27 mouse cellular contexts compared by ENCODE assay signal in genomic region chr14:34544545-34544944, GRCm38 (mm10). TPM values are rescaled to one million over a fixed set of nuclear protein-coding genes. Genes with fewer than 3 reads are reported as not detected.
DNase-seq lines count a peak whose midpoint lies in the region; ATAC-seq lines count a peak whose summit lies in the region.
"Had no signal": no experiment of that assay in that cellular context is flagged by ENCODE, and none has a peak within 500 bp of the region (broad histone marks: within the 10 kb centered on the region; RNA-seq: fewer than 3 reads in every experiment).

No protein-coding gene starts in this region.

- H3K9ac ChIP-seq in heart, embryonic 16.5 days (ENCODE audit: low read length), result no peak overlapping the region; the same call in 1 of the 2 replicates
- H3K9ac ChIP-seq in stomach, embryonic 14.5 days (replicated peaks; ENCODE audit: low read depth, low read length), result no peak overlapping the region
- H3K9ac ChIP-seq: forebrain, embryonic 15.5 days; hindbrain, embryonic 14.5 days; kidney, embryonic 15.5 days; limb, embryonic 12.5 days; liver, embryonic 13.5 days; lung, embryonic 14.5 days; midbrain, embryonic 12.5 days had no signal

- peak overlapping the region; percentile 75 for H3K27ac ChIP-seq in heart, embryonic 10.5 days
- H3K27ac ChIP-seq in heart, embryonic 16.5 days (ENCODE audit: low read length), result peak overlapping the region; percentile 95
- H3K27ac ChIP-seq in stomach, embryonic 14.5 days (ENCODE audit: low read length), result peak overlapping the region; percentile 23; the same call in 1 of the 2 replicates
- H3K27ac ChIP-seq: forebrain, embryonic 15.5 days; hindbrain, embryonic 14.5 days; limb, embryonic 12.5 days; liver, embryonic 13.5 days; midbrain, embryonic 12.5 days had no signal

- H3K9me3 ChIP-seq in heart, embryonic 10.5 days, result no peaks in the 10 kb centered on the region
- no peaks in the 10 kb centered on the region for H3K9me3 ChIP-seq in heart, embryonic 16.5 days (replicated peaks; ENCODE audit: control insufficient read depth, low read length)
- no peaks in the 10 kb centered on the region for H3K9me3 ChIP-seq in stomach, embryonic 14.5 days (ENCODE audit: control insufficient read depth, low read depth, low read length)
- H3K9me3 ChIP-seq: forebrain, embryonic 15.5 days; kidney, embryonic 15.5 days; limb, embryonic 12.5 days; liver, embryonic 13.5 days; midbrain, embryonic 12.5 days had no signal

- DNase-seq in heart, adult 11 months, result peak; percentile 97
- no peak for DNase-seq in heart, postnatal 36 days
- DNase-seq in heart, embryonic 10.5 days (ENCODE audit: low spot score), result no peak
- no peak for DNase-seq in spleen, adult 18-20 months
- DNase-seq in natural killer cell, adult 2 months (ENCODE audit: low spot score in 2 of 2), result no peak
- DNase-seq in right cerebral cortex, postnatal 10 days (ENCODE audit: low spot score in 2 of 2), result no peak
- DNase-seq: adrenal gland, postnatal 10 days; cerebellum, adult 9-10 months; gastrocnemius, postnatal 14 days; kidney, postnatal 36 days; liver, embryonic 13.5 days; lung, embryonic 14.5 days; right cerebral cortex, postnatal 25 days had no signal

- H3K27me3 ChIP-seq in heart, embryonic 10.5 days (ENCODE audit: insufficient read depth, poor library complexity, severe bottlenecking), result peaks cover 5% of the 10 kb centered on the region; the same call in 1 of the 2 replicates
- no peaks in the 10 kb centered on the region for H3K27me3 ChIP-seq in heart, embryonic 16.5 days (ENCODE audit: control insufficient read depth, insufficient read depth, low read length)
- no peaks in the 10 kb centered on the region for H3K27me3 ChIP-seq in stomach, embryonic 14.5 days (ENCODE audit: control insufficient read depth, insufficient read depth, low read length)
- H3K27me3 ChIP-seq: forebrain, embryonic 15.5 days had no signal

- no peak overlapping the region; the same call in 1 of the 2 replicates for H3K4me2 ChIP-seq in heart, embryonic 16.5 days (ENCODE audit: low read depth, low read length)
- no peak overlapping the region for H3K4me2 ChIP-seq in stomach, embryonic 14.5 days (replicated peaks; ENCODE audit: low read depth, low read length)
- H3K4me2 ChIP-seq: forebrain, embryonic 15.5 days; hindbrain, embryonic 14.5 days; kidney, embryonic 15.5 days; limb, embryonic 12.5 days; liver, embryonic 13.5 days; lung, embryonic 14.5 days; midbrain, embryonic 12.5 days had no signal

- H3K36me3 ChIP-seq in heart, embryonic 10.5 days, result peaks cover 54% of the 10 kb centered on the region
- peaks cover 21% of the 10 kb centered on the region for H3K36me3 ChIP-seq in heart, embryonic 16.5 days (ENCODE audit: control insufficient read depth, insufficient read depth)
- no peaks in the 10 kb centered on the region for H3K36me3 ChIP-seq in stomach, embryonic 14.5 days (ENCODE audit: control insufficient read depth, insufficient read depth, low read length)
- H3K36me3 ChIP-seq: forebrain, embryonic 15.5 days; kidney, embryonic 15.5 days; limb, embryonic 12.5 days; liver, embryonic 13.5 days; midbrain, embryonic 12.5 days had no signal

- no peak overlapping the region for H3K4me3 ChIP-seq in heart, embryonic 10.5 days
- H3K4me3 ChIP-seq in heart, embryonic 16.5 days (ENCODE audit: low read length), result no peak overlapping the region
- no peak overlapping the region for H3K4me3 ChIP-seq in stomach, embryonic 14.5 days (ENCODE audit: low read depth, low read length)
- H3K4me3 ChIP-seq: forebrain, embryonic 15.5 days; kidney, embryonic 15.5 days; limb, embryonic 12.5 days; liver, embryonic 13.5 days; midbrain, embryonic 12.5 days had no signal

- ATAC-seq in heart, embryonic 16.5 days (replicated peaks; ENCODE audit: extremely low read depth, insufficient read depth, low FRiP score), result peak; percentile 74
- no peak for ATAC-seq in stomach, embryonic 14.5 days (ENCODE audit: insufficient number of reproducible peaks, insufficient read depth, low FRiP score, low read depth)
- ATAC-seq: forebrain, embryonic 15.5 days; inflammation-experienced regulatory T-cells, adult 6 months had no signal

- intact Hi-C loops in heart, postnatal 36 days (cut with DNase I), result no loop called here

- 42% methylated on average over 2 of the region's 2 CpGs for WGBS in heart, embryonic 10.5 days
- WGBS in heart, embryonic 16.5 days, result 35% methylated on average over 2 of the region's 2 CpGs
- WGBS in stomach, embryonic 14.5 days, result 56% methylated on average over 2 of the region's 2 CpGs

- H3K4me1 ChIP-seq in heart, embryonic 10.5 days, result peaks cover 68% of the 10 kb centered on the region
- peaks cover 54% of the 10 kb centered on the region for H3K4me1 ChIP-seq in heart, embryonic 16.5 days (ENCODE audit: control insufficient read depth, insufficient read depth, low read length)
- peaks cover 8% of the 10 kb centered on the region; the same call in 1 of the 2 replicates for H3K4me1 ChIP-seq in stomach, embryonic 14.5 days (ENCODE audit: control insufficient read depth, insufficient read depth, low read length)

RNA-seq across cellular contexts. Expression of gene 9230112D13Rik, which starts 21.9 kb away (rescaled TPM):
- not detected for total RNA-seq in heart, postnatal 36 days (2021)
- polyA plus RNA-seq in heart, embryonic 10.5 days (2016; fragmentation: Nextera tagmentation; extraction: Ambion mirVana), result not detected in 2 replicates
- not detected in 2 replicates for polyA plus RNA-seq in heart, embryonic 16.5 days (2015; fragmentation: Nextera tagmentation; extraction: Ambion mirVana)
- not detected in 2 replicates for polyA plus RNA-seq in stomach, embryonic 14.5 days (2014; fragmentation: Nextera tagmentation; extraction: Ambion mirVana)
- total RNA-seq: adrenal gland, postnatal 10 days; gastrocnemius, postnatal 14 days; heart, postnatal 14 days; left cerebral cortex, postnatal 14 days; megakaryocyte, adult 5-6 weeks had no signal
- polyA plus RNA-seq: embryonic facial prominence, embryonic 14.5 days; forebrain, embryonic 15.5 days; hindbrain, embryonic 14.5 days; inflammation-experienced regulatory T-cells, adult 6 months; kidney, embryonic 15.5 days; limb, embryonic 12.5 days; liver, embryonic 13.5 days; lung, embryonic 14.5 days; midbrain, embryonic 12.5 days; neural tube, embryonic 11.5 days; thymus, postnatal 0 days had no signal

RNA-seq across cellular contexts. Expression of gene Bmpr1a, which starts 41.4 kb away (rescaled TPM):
- total RNA-seq in heart, postnatal 36 days (2021), result 10 to 100 TPM; 60.5 to 71.4 TPM
- 48.0 and 48.9 TPM in 2 replicates for polyA plus RNA-seq in heart, embryonic 10.5 days (2016; fragmentation: Nextera tagmentation; extraction: Ambion mirVana)
- 27.8 and 36.4 TPM in 2 replicates for polyA plus RNA-seq in heart, embryonic 16.5 days (2015; fragmentation: Nextera tagmentation; extraction: Ambion mirVana)
- polyA plus RNA-seq in stomach, embryonic 14.5 days (2014; fragmentation: Nextera tagmentation; extraction: Ambion mirVana), result 62.8 and 74.7 TPM in 2 replicates

RNA-seq across cellular contexts. Expression of gene Ldb3, which starts 43.9 kb away (rescaled TPM):
- 100 to 1,000 TPM; 988 to 990 TPM for total RNA-seq in heart, postnatal 36 days (2021)
- polyA plus RNA-seq in heart, embryonic 10.5 days (2016; fragmentation: Nextera tagmentation; extraction: Ambion mirVana), result 136 and 219 TPM in 2 replicates
- 356 and 369 TPM in 2 replicates for polyA plus RNA-seq in heart, embryonic 16.5 days (2015; fragmentation: Nextera tagmentation; extraction: Ambion mirVana)
- 1.3 and 1.8 TPM in 2 replicates for polyA plus RNA-seq in stomach, embryonic 14.5 days (2014; fragmentation: Nextera tagmentation; extraction: Ambion mirVana)
- total RNA-seq: megakaryocyte, adult 5-6 weeks had no signal
- polyA plus RNA-seq: inflammation-experienced regulatory T-cells, adult 6 months had no signal

RNA-seq across cellular contexts. Expression of gene Opn4, which starts 55.4 kb away (rescaled TPM):
- total RNA-seq in heart, postnatal 36 days (2021), result 1 to 10 TPM; 2.2 to 3.1 TPM
- polyA plus RNA-seq in heart, embryonic 10.5 days (2016; fragmentation: Nextera tagmentation; extraction: Ambion mirVana), result 4.1 and 5.9 TPM in 2 replicates
- polyA plus RNA-seq in heart, embryonic 16.5 days (2015; fragmentation: Nextera tagmentation; extraction: Ambion mirVana), result 6.8 and 8.5 TPM in 2 replicates
- not detected in 2 replicates for polyA plus RNA-seq in stomach, embryonic 14.5 days (2014; fragmentation: Nextera tagmentation; extraction: Ambion mirVana)
- total RNA-seq: adrenal gland, postnatal 10 days; gastrocnemius, postnatal 14 days; left cerebral cortex, postnatal 14 days; megakaryocyte, adult 5-6 weeks had no signal
- polyA plus RNA-seq: forebrain, embryonic 15.5 days; hindbrain, embryonic 14.5 days; inflammation-experienced regulatory T-cells, adult 6 months; liver, embryonic 13.5 days; lung, embryonic 14.5 days; midbrain, embryonic 12.5 days; neural tube, embryonic 11.5 days; thymus, postnatal 0 days had no signal

Comparison
In these comparisons a context has a peak if more than half of its experiments do, and no peak if none do; other contexts are left out.
1. H3K27ac ChIP-seq: peak in every context shown above with its lines; median percentile 95 in heart, embryonic 16.5 days; 75 in heart, embryonic 10.5 days; 23 in stomach, embryonic 14.5 days.
2. RNA of gene Ldb3, which starts 43.9 kb away (polyA plus RNA-seq): 356 to 369 TPM in heart, embryonic 16.5 days and 136 to 219 TPM in heart, embryonic 10.5 days; 1.3 to 1.8 TPM in stomach, embryonic 14.5 days; every median in the first group is over 10 times any median in the second.